Mouse (Mus musculus): ENCODE data around the gene Ralgds. TPM values are rescaled to one million over a fixed set of nuclear protein-coding genes. Genes with fewer than 3 reads are reported as not detected.

Ralgds gene
- polyA plus RNA-seq, 1 experiment from 2014 or later, result 87.8 TPM

- Histone ChIP-seq H3K9me3 (no peaks in the 10 kb centered on the region), H3K9ac (replicated peaks) (no peak overlapping the region), H3K4me3 (no peak overlapping the region), H3K27ac (replicated peaks) (no peak overlapping the region), H3K27me3 (no peaks in the 10 kb centered on the region), H3K4me2 (replicated peaks) (no peak overlapping the region), H3K4me1 (no peaks in the 10 kb centered on the region), H3K36me3 (no peaks in the 10 kb centered on the region)
- 80% methylated on average over 20 of the region's 20 CpGs for WGBS
- no peak for ATAC-seq (replicated peaks)
Observed at GRCm38 (mm10) chr2:28479208-28480204, 33.4 kb upstream of the Ralgds start.

- no peaks in the 10 kb centered on the region for H3K27me3 ChIP-seq
- no peak overlapping the region for H3K4me2 ChIP-seq (replicated peaks)
- no peak for ATAC-seq (replicated peaks)
- H3K27ac ChIP-seq (replicated peaks), result no peak overlapping the region
- H3K4me3 ChIP-seq, result no peak overlapping the region
- no peak overlapping the region for H3K9ac ChIP-seq (replicated peaks)
- no peaks in the 10 kb centered on the region for H3K4me1 ChIP-seq
- H3K9me3 ChIP-seq, result no peaks in the 10 kb centered on the region
- no peaks in the 10 kb centered on the region for H3K36me3 ChIP-seq
- WGBS, result 74% methylated on average over 2 of the region's 2 CpGs
Observed at GRCm38 (mm10) chr2:28483861-28484260, 29.1 kb upstream of the Ralgds start.

GRCm38 (mm10) chr2:28494521-28494920 lies 18.4 kb upstream of the Ralgds start:
- Histone ChIP-seq H3K27ac (replicated peaks) (no peak overlapping the region), H3K36me3 (no peaks in the 10 kb centered on the region), H3K27me3 (no peaks in the 10 kb centered on the region), H3K9ac (replicated peaks) (no peak overlapping the region), H3K4me2 (replicated peaks) (no peak overlapping the region), H3K4me3 (no peak overlapping the region), H3K9me3 (no peaks in the 10 kb centered on the region), H3K4me1 (no peaks in the 10 kb centered on the region)
- no peak for ATAC-seq (replicated peaks)
- 77% methylated on average over 2 of the region's 2 CpGs for WGBS

GRCm38 (mm10) chr2:28495207-28495756 lies 17.6 kb upstream of the Ralgds start:
- no peak overlapping the region for H3K27ac ChIP-seq (replicated peaks)
- no peaks in the 10 kb centered on the region for H3K27me3 ChIP-seq
- no peak for ATAC-seq (replicated peaks)
- H3K4me1 ChIP-seq, result no peaks in the 10 kb centered on the region
- H3K9me3 ChIP-seq, result no peaks in the 10 kb centered on the region
- 89% methylated on average over 14 of the region's 14 CpGs for WGBS
- H3K9ac ChIP-seq (replicated peaks), result no peak overlapping the region
- H3K4me2 ChIP-seq (replicated peaks), result no peak overlapping the region
- H3K36me3 ChIP-seq, result no peaks in the 10 kb centered on the region
- no peak overlapping the region for H3K4me3 ChIP-seq

- WGBS, result 88% methylated on average over 16 of the region's 16 CpGs
- Histone ChIP-seq H3K27ac (replicated peaks) (no peak overlapping the region), H3K9ac (replicated peaks) (no peak overlapping the region), H3K4me3 (no peak overlapping the region), H3K4me1 (no peaks in the 10 kb centered on the region), H3K9me3 (no peaks in the 10 kb centered on the region), H3K36me3 (no peaks in the 10 kb centered on the region), H3K27me3 (no peaks in the 10 kb centered on the region), H3K4me2 (replicated peaks) (no peak overlapping the region)
- ATAC-seq (replicated peaks), result no peak
Observed at GRCm38 (mm10) chr2:28495801-28496595, 16.9 kb upstream of the Ralgds start.

- Histone ChIP-seq H3K4me3 (no peak within 1 kb of the TSS), H3K9me3 (no peaks in the 10 kb centered on the region), H3K4me1 (no peaks in the 10 kb centered on the region), H3K36me3 (no peaks in the 10 kb centered on the region), H3K27ac (replicated peaks) (no peak within 1 kb of the TSS), H3K4me2 (replicated peaks) (no peak within 1 kb of the TSS), H3K9ac (replicated peaks) (no peak within 1 kb of the TSS), H3K27me3 (no peaks in the 10 kb centered on the region)
- 79% methylated on average over 5 of the region's 5 CpGs for WGBS
- ATAC-seq (replicated peaks), result no peak
Observed at GRCm38 (mm10) chr2:28496671-28497070, 16.3 kb upstream of the Ralgds start, which contains the start of gene Gbgt1. Gbgt1 (plus strand) TSS chr2:28496891.

- Histone ChIP-seq H3K4me1 (no peaks in the 10 kb centered on the region), H3K9me3 (no peaks in the 10 kb centered on the region), H3K27ac (replicated peaks) (no peak overlapping the region), H3K36me3 (no peaks in the 10 kb centered on the region), H3K4me3 (no peak overlapping the region), H3K4me2 (replicated peaks) (no peak overlapping the region), H3K9ac (replicated peaks) (no peak overlapping the region), H3K27me3 (no peaks in the 10 kb centered on the region)
- no peak for ATAC-seq (replicated peaks)
- WGBS, result 89% methylated on average over 5 of the region's 5 CpGs
Observed at GRCm38 (mm10) chr2:28497561-28497960, 15.4 kb upstream of the Ralgds start.

GRCm38 (mm10) chr2:28498431-28498830 lies 14.5 kb upstream of the Ralgds start:
- no peak overlapping the region for H3K27ac ChIP-seq (replicated peaks)
- no peaks in the 10 kb centered on the region for H3K9me3 ChIP-seq
- no peaks in the 10 kb centered on the region for H3K36me3 ChIP-seq
- no peak overlapping the region for H3K9ac ChIP-seq (replicated peaks)
- H3K4me2 ChIP-seq (replicated peaks), result no peak overlapping the region
- no peak for ATAC-seq (replicated peaks)
- H3K4me1 ChIP-seq, result no peaks in the 10 kb centered on the region
- H3K4me3 ChIP-seq, result no peak overlapping the region
- WGBS, result 84% methylated on average over 4 of the region's 4 CpGs
- no peaks in the 10 kb centered on the region for H3K27me3 ChIP-seq

- 80% methylated on average over 10 of the region's 10 CpGs for WGBS
- H3K27ac ChIP-seq (replicated peaks), result no peak overlapping the region
- H3K36me3 ChIP-seq, result no peaks in the 10 kb centered on the region
- no peak overlapping the region for H3K4me2 ChIP-seq (replicated peaks)
- H3K27me3 ChIP-seq, result peaks cover 3% of the 10 kb centered on the region; the same call in 1 of the 2 replicates
- H3K4me1 ChIP-seq, result no peaks in the 10 kb centered on the region
- no peak overlapping the region for H3K4me3 ChIP-seq
- no peak for ATAC-seq (replicated peaks)
- H3K9me3 ChIP-seq, result no peaks in the 10 kb centered on the region
- no peak overlapping the region for H3K9ac ChIP-seq (replicated peaks)
Observed at GRCm38 (mm10) chr2:28502987-28503386, 9.9 kb upstream of the Ralgds start.

GRCm38 (mm10) chr2:28504676-28505075 lies 8.2 kb upstream of the Ralgds start:
- 87% methylated on average over 13 of the region's 13 CpGs for WGBS
- Histone ChIP-seq H3K9me3 (no peaks in the 10 kb centered on the region), H3K27ac (replicated peaks) (no peak overlapping the region), H3K4me3 (no peak overlapping the region), H3K9ac (replicated peaks) (no peak overlapping the region), H3K4me1 (no peaks in the 10 kb centered on the region), H3K4me2 (replicated peaks) (no peak overlapping the region), H3K27me3 (peaks cover 3% of the 10 kb centered on the region; the same call in 1 of the 2 replicates), H3K36me3 (no peaks in the 10 kb centered on the region)
- no peak for ATAC-seq (replicated peaks)

GRCm38 (mm10) chr2:28505795-28506194 lies 7.1 kb upstream of the Ralgds start, which contains the start of gene Gm10134:
Gm10134 (plus strand) TSS chr2:28506095.
- no peak within 1 kb of the TSS for H3K9ac ChIP-seq (replicated peaks)

GRCm38 (mm10) chr2:28506291-28506690 lies 6.6 kb upstream of the Ralgds start:
- Histone ChIP-seq H3K36me3 (no peaks in the 10 kb centered on the region), H3K27me3 (peaks cover 3% of the 10 kb centered on the region; the same call in 1 of the 2 replicates), H3K9ac (replicated peaks) (no peak overlapping the region), H3K27ac (replicated peaks) (no peak overlapping the region), H3K4me3 (no peak overlapping the region), H3K4me2 (replicated peaks) (no peak overlapping the region), H3K4me1 (no peaks in the 10 kb centered on the region), H3K9me3 (no peaks in the 10 kb centered on the region)
- no peak for ATAC-seq (replicated peaks)
- WGBS, result 78% methylated on average over 6 of the region's 6 CpGs

More at GRCm38 (mm10) chr2:28505795-28506194, 7.1 kb upstream of the Ralgds start, which contains the start of gene Gm10134:
- no peaks in the 10 kb centered on the region for H3K9me3 ChIP-seq
- no peak for ATAC-seq (replicated peaks)
- H3K27ac ChIP-seq (replicated peaks), result no peak within 1 kb of the TSS
- H3K4me1 ChIP-seq, result no peaks in the 10 kb centered on the region
- no peak within 1 kb of the TSS for H3K4me2 ChIP-seq (replicated peaks)
- H3K36me3 ChIP-seq, result no peaks in the 10 kb centered on the region
- H3K27me3 ChIP-seq, result peaks cover 3% of the 10 kb centered on the region; the same call in 1 of the 2 replicates
- no peak within 1 kb of the TSS for H3K4me3 ChIP-seq
- WGBS, result 81% methylated on average over 3 of the region's 3 CpGs
